Mouse (Mus musculus) kidney, adult 2 months (tissue): ENCODE measurements around the gene Cdkn2aip.

Source experiments
- CTCF ChIP-seq: fragments of 200-500 bp; conservative IDR thresholded peaks from 2 replicates; pipeline ENCODE4 v1.5.1; 2011; ENCODE audit warnings: low read depth, mild to moderate bottlenecking, control low read depth, low read length, moderate library complexity, mixed read lengths; ENCODE audit not compliant: insufficient read depth, insufficient read length
- POLR2A ChIP-seq: fragments of 200-500 bp; IDR thresholded peaks from one replicate; pipeline ENCODE4 v1.6.1; 2011; ENCODE audit warnings: low read depth, low read length, control low read depth

- TF ChIP-seq CTCF (no peak), POLR2A (no peak)
Measured at GRCm38 (mm10) chr8:47718641-47719040, 4.9 kb upstream of the Cdkn2aip start.
